In genomic region chr11:108010465-108010864, GRCm38 (mm10) we compare ENCODE assay signal across 10 mouse cellular contexts.
A peak's percentile ranks its signal among the peaks of the same experiment; 100 is the strongest.
DNase-seq lines count a peak whose midpoint lies in the region; ATAC-seq and TF ChIP-seq lines count a peak whose summit lies in the region.
"Had no signal": no experiment of that assay in that cellular context is flagged by ENCODE, and none has a peak within 500 bp of the region (broad histone marks: within the 10 kb centered on the region; RNA-seq: fewer than 3 reads in every experiment).

No protein-coding gene starts in this region.

- H3K9ac ChIP-seq in kidney, postnatal 0 days (ENCODE audit: low read depth, low read length): no peak overlapping the region
- no peak overlapping the region for H3K9ac ChIP-seq in kidney, embryonic 16.5 days (replicated peaks; ENCODE audit: low read length)
- H3K9ac ChIP-seq: forebrain, embryonic 12.5 days had no signal

- no peak overlapping the region for H3K4me3 ChIP-seq in kidney, postnatal 0 days (replicated peaks; ENCODE audit: low read depth, low read length)
- no peak overlapping the region for H3K4me3 ChIP-seq in kidney, embryonic 16.5 days (ENCODE audit: low read length)
- H3K4me3 ChIP-seq: forebrain, embryonic 12.5 days had no signal

- H3K4me2 ChIP-seq in kidney, postnatal 0 days (ENCODE audit: low read length): no peak overlapping the region
- H3K4me2 ChIP-seq in kidney, embryonic 16.5 days (replicated peaks; ENCODE audit: low read depth, low read length): no peak overlapping the region
- H3K4me2 ChIP-seq: forebrain, embryonic 12.5 days had no signal

- 85% methylated on average over 4 of the region's 4 CpGs for WGBS in kidney, postnatal 0 days
- 82% methylated on average over 4 of the region's 4 CpGs for WGBS in kidney, embryonic 16.5 days

- ATAC-seq in CD4-positive, CD25-positive, alpha-beta regulatory T cell, adult 4 months: no peak
- ATAC-seq in kidney, postnatal 0 days (replicated peaks; ENCODE audit: low FRiP score, low read depth): no peak
- ATAC-seq in kidney, embryonic 16.5 days (ENCODE audit: low FRiP score, low TSS enrichment): no peak
- peak; percentile 44; the same call in 1 of the 2 replicates for ATAC-seq in megakaryocyte progenitor cell, adult 5-6 weeks (replicated peaks; ENCODE audit: poor library complexity)

- peak; percentile 60 for DNase-seq in CD4-positive, CD25-positive, alpha-beta regulatory T cell, adult 2 months (ENCODE audit: low read depth, low spot score)
- DNase-seq in kidney, postnatal 0 days (ENCODE audit: low spot score): peak; percentile 21
- peak; percentile 62 for DNase-seq in retina, embryonic 14.5 days (ENCODE audit: low spot score)
- no peak for DNase-seq in retina, postnatal 1 day
- DNase-seq in cerebellum, adult 9-11 months: no peak
- DNase-seq: heart, postnatal 14 days had no signal

- no peak overlapping the region for H3K27ac ChIP-seq in kidney, postnatal 0 days
- H3K27ac ChIP-seq in kidney, embryonic 16.5 days (ENCODE audit: low read length): no peak overlapping the region
- H3K27ac ChIP-seq: forebrain, embryonic 12.5 days had no signal

- TF ChIP-seq CTCF in kidney, postnatal 0 days (IDR thresholded peaks at IDR 0.05; ENCODE audit: low read depth): peak; percentile 70

- H3K27me3 ChIP-seq in kidney, postnatal 0 days (ENCODE audit: insufficient read depth, low read length): no peaks in the 10 kb centered on the region
- H3K27me3 ChIP-seq in kidney, embryonic 16.5 days (ENCODE audit: insufficient read depth, low read length): no peaks in the 10 kb centered on the region
- H3K27me3 ChIP-seq: forebrain, embryonic 12.5 days had no signal

- H3K4me1 ChIP-seq in kidney, postnatal 0 days (replicated peaks; ENCODE audit: insufficient read depth, low read length): no peaks in the 10 kb centered on the region
- no peaks in the 10 kb centered on the region for H3K4me1 ChIP-seq in kidney, embryonic 16.5 days (ENCODE audit: insufficient read depth, low read length)

- H3K9me3 ChIP-seq in kidney, postnatal 0 days (replicated peaks; ENCODE audit: low read length): no peaks in the 10 kb centered on the region
- H3K9me3 ChIP-seq in kidney, embryonic 16.5 days (ENCODE audit: low read length): no peaks in the 10 kb centered on the region
- H3K9me3 ChIP-seq: forebrain, embryonic 12.5 days had no signal

- no peaks in the 10 kb centered on the region for H3K36me3 ChIP-seq in kidney, postnatal 0 days (ENCODE audit: insufficient read depth, low read length)
- 0 out of 2 replicates have a peak, but pooled peaks cover 3% of the 10 kb centered on the region for H3K36me3 ChIP-seq in kidney, embryonic 16.5 days (ENCODE audit: insufficient read depth, low read length)
- H3K36me3 ChIP-seq: forebrain, embryonic 12.5 days had no signal

Comparison
In these comparisons a context has a peak if more than half of its experiments do, and no peak if none do; other contexts are left out.
1. DNase-seq: peak in CD4-positive, CD25-positive, alpha-beta regulatory T cell, adult 2 months (single experiment), kidney, postnatal 0 days (single experiment) and retina, embryonic 14.5 days (single experiment); none in retina, postnatal 1 day (single experiment) and cerebellum, adult 9-11 months (single experiment).